Mouse (Mus musculus) midbrain, embryonic 10.5 days (tissue): Measurements from ENCODE around the gene Dysf. TPM values are rescaled to one million over a fixed set of nuclear protein-coding genes. Genes with fewer than 3 reads are reported as not detected.

ENCODE experiments used
- DNase-seq: peaks from one replicate; pipeline ENCODE4 v3.0.0-alpha.2; 2017; ENCODE audit warnings: low spot score
- H3K27ac ChIP-seq: fragments of 300-500 bp; sonication (generic); replicated peaks from 2 replicates; pipeline ENCODE4 v1.5.1; 2016; ENCODE audit warnings: mild to moderate bottlenecking
- H3K27me3 ChIP-seq: fragments of 300-500 bp; sonication (generic); 2 replicates; pipeline ENCODE4 v1.6.1; 2016; ENCODE audit warnings: low read depth, mild to moderate bottlenecking; ENCODE audit not compliant: poor library complexity, severe bottlenecking
- H3K36me3 ChIP-seq: fragments of 300-500 bp; sonication (generic); 2 replicates; pipeline ENCODE4 v1.6.1; 2016; ENCODE audit warnings: mild to moderate bottlenecking, moderate library complexity
- H3K4me1 ChIP-seq: fragments of 300-500 bp; sonication (generic); 2 replicates; pipeline ENCODE4 v1.6.1; 2016
- H3K4me3 ChIP-seq: fragments of 300-500 bp; sonication (generic); 2 replicates; pipeline ENCODE4 v1.5.1; 2016; ENCODE audit warnings: mild to moderate bottlenecking, moderate library complexity
- H3K9me3 ChIP-seq: fragments of 300-500 bp; sonication (generic); replicated peaks from 2 replicates; pipeline ENCODE4 v1.6.1; 2016; ENCODE audit warnings: mild to moderate bottlenecking
- WGBS: fragments of 180-500 bp; shearing (Covaris S2); methylation state at CpG from one replicate; pipeline ENCODE4 v1.1.7; 2016; 5-methylcytosine and 5-hydroxymethylcytosine counted together
- polyA plus RNA-seq: library from polyadenylated mRNA; unstranded; fragments of >200 nt; fragmentation: Nextera tagmentation; extraction: Ambion mirVana; gene quantifications from 2 replicates; pipeline ENCODE4 v1.2.1, GENCODE M21; 2016

The Dysf gene
- polyA plus RNA-seq, 1 experiment from 2014 or later: 2.4 TPM

GRCm38 (mm10) chr6:84205611-84206010, 197.2 kb downstream of the Dysf start:
- no peaks in the 10 kb centered on the region for H3K9me3 ChIP-seq
- H3K4me1 ChIP-seq: peaks cover 4% of the 10 kb centered on the region
- no peaks in the 10 kb centered on the region for H3K27me3 ChIP-seq
- H3K27ac ChIP-seq: no peak overlapping the region
- WGBS: 93% methylated on average over 3 of the region's 3 CpGs
- H3K36me3 ChIP-seq: no peaks in the 10 kb centered on the region
- no peak overlapping the region for H3K4me3 ChIP-seq
- DNase-seq: no peak

- H3K4me1 ChIP-seq: peaks cover 3% of the 10 kb centered on the region
- WGBS: 89% methylated on average over 4 of the region's 4 CpGs
- no peaks in the 10 kb centered on the region for H3K36me3 ChIP-seq
- no peak for DNase-seq
- no peaks in the 10 kb centered on the region for H3K9me3 ChIP-seq
- H3K27me3 ChIP-seq: no peaks in the 10 kb centered on the region
- H3K4me3 ChIP-seq: no peak overlapping the region
- H3K27ac ChIP-seq: no peak overlapping the region
Observed at GRCm38 (mm10) chr6:84208589-84208988, 200.2 kb downstream of the Dysf start.

- no peaks in the 10 kb centered on the region; the same call in 1 of the 2 replicates for H3K4me1 ChIP-seq
- no peak for DNase-seq
- no peaks in the 10 kb centered on the region for H3K9me3 ChIP-seq
- 0 out of 2 replicates have a peak overlapping the region, but pooled peaks have one; percentile 33 for H3K27ac ChIP-seq
- H3K36me3 ChIP-seq: no peaks in the 10 kb centered on the region
- no peak overlapping the region for H3K4me3 ChIP-seq
- 80% methylated on average over 13 of the region's 13 CpGs for WGBS
- no peaks in the 10 kb centered on the region for H3K27me3 ChIP-seq
Observed at GRCm38 (mm10) chr6:84209736-84210434, 201.5 kb downstream of the Dysf start.

GRCm38 (mm10) chr6:84211473-84211872, 203.1 kb downstream of the Dysf start:
- H3K36me3 ChIP-seq: no peaks in the 10 kb centered on the region
- no peak for DNase-seq
- 71% methylated on average over 7 of the region's 7 CpGs for WGBS
- H3K4me1 ChIP-seq: no peaks in the 10 kb centered on the region; the same call in 1 of the 2 replicates
- H3K27me3 ChIP-seq: no peaks in the 10 kb centered on the region
- no peak overlapping the region for H3K27ac ChIP-seq
- no peak overlapping the region for H3K4me3 ChIP-seq
- no peaks in the 10 kb centered on the region for H3K9me3 ChIP-seq

DNA sequence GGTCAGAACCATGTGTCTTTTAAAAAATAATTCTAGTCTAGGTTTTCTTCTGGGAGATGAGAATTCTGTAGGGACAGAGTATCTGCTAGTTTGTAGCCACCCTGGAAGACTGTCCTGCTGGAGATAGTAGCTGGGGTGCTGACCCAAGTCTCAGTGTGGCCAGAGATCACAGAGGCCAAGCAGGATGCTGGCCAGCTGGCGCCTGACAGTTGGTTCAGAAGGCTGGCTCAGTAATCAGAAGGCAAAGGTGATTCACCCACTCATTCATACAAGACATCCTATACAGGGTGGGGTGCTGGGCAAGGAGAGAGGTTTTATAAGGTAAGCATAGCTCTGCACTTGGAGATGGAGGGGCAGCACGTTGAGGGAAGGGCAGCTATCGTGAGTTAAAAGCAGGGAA, 204.7 kb downstream of the Dysf start:
- H3K9me3 ChIP-seq: no peaks in the 10 kb centered on the region
- H3K27me3 ChIP-seq: no peaks in the 10 kb centered on the region
- WGBS: 75% methylated on average over 3 of the region's 3 CpGs
- DNase-seq: no peak
- no peaks in the 10 kb centered on the region for H3K36me3 ChIP-seq
- no peak overlapping the region for H3K27ac ChIP-seq
- no peaks in the 10 kb centered on the region; the same call in 1 of the 2 replicates for H3K4me1 ChIP-seq
- H3K4me3 ChIP-seq: no peak overlapping the region

GRCm38 (mm10) chr6:84217216-84217933, 209.0 kb downstream of the Dysf start:
- no peak overlapping the region for H3K4me3 ChIP-seq
- no peak for DNase-seq
- H3K36me3 ChIP-seq: no peaks in the 10 kb centered on the region
- H3K9me3 ChIP-seq: no peaks in the 10 kb centered on the region
- no peak overlapping the region for H3K27ac ChIP-seq
- H3K27me3 ChIP-seq: no peaks in the 10 kb centered on the region
- 62% methylated on average over 1 of the region's 1 CpGs for WGBS
- no peaks in the 10 kb centered on the region for H3K4me1 ChIP-seq

GRCm38 (mm10) chr6:84219119-84219518, 210.7 kb downstream of the Dysf start:
- Histone ChIP-seq H3K9me3 (no peaks in the 10 kb centered on the region), H3K27ac (no peak overlapping the region), H3K36me3 (no peaks in the 10 kb centered on the region), H3K27me3 (no peaks in the 10 kb centered on the region), H3K4me3 (no peak overlapping the region), H3K4me1 (no peaks in the 10 kb centered on the region)
- DNase-seq: no peak
- 83% methylated on average over 11 of the region's 11 CpGs for WGBS

- 0 out of 2 replicates have a peak, but pooled peaks cover 5% of the 10 kb centered on the region for H3K27me3 ChIP-seq
- H3K4me3 ChIP-seq: no peak overlapping the region
- DNase-seq: no peak
- H3K4me1 ChIP-seq: peaks cover 17% of the 10 kb centered on the region
- H3K36me3 ChIP-seq: no peaks in the 10 kb centered on the region
- 58% methylated on average over 4 of the region's 4 CpGs for WGBS
- H3K9me3 ChIP-seq: no peaks in the 10 kb centered on the region
- H3K27ac ChIP-seq: no peak overlapping the region
Observed at GRCm38 (mm10) chr6:84224861-84225260, 216.5 kb downstream of the Dysf start.

DNA sequence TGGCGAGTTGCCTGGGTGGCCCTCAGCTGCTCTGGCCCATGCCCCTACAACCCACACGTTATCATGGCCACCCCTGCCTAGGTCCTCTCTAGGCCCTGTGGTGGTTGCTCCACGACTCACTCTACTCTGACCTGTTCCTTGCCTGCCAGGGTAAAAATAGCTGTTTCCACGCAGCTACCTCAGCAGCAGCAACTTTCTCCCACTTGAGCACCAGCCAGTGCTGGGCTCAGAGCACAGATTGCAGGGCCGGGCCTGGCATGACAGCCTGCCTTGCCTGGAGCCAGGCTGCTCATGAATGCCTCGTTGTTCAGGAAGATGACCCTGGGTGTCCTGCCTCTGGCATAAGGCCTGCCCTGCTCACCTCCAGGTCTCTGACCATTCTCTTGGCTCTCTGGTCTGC, 217.2 kb downstream of the Dysf start:
- no peaks in the 10 kb centered on the region for H3K36me3 ChIP-seq
- DNase-seq: no peak
- 78% methylated on average over 6 of the region's 6 CpGs for WGBS
- H3K27me3 ChIP-seq: peaks cover 9% of the 10 kb centered on the region; the same call in 1 of the 2 replicates
- H3K9me3 ChIP-seq: no peaks in the 10 kb centered on the region
- H3K4me1 ChIP-seq: peaks cover 24% of the 10 kb centered on the region
- H3K4me3 ChIP-seq: no peak overlapping the region
- H3K27ac ChIP-seq: no peak overlapping the region

DNA sequence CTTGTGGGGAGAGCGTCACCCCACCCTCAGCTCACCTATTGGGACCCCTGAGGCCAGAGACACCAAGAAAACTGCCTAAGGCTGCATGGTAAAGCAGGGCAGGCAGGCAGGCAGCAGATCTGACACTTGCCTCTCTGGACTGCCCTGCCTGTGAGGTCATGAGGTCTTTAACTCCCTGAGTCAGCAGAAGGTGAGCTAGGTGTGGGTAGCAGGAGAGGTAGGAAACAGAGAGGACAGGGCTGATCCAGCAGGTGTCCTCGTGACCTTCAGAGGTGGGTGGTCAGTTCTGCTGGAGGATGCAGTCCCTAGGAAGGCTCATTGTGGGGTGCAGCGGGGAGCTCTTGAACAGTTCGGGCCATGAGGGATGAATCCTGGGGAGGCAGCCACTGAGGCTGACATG, 219.8 kb downstream of the Dysf start:
- no peak for DNase-seq

GRCm38 (mm10) chr6:84228786-84229185, 220.4 kb downstream of the Dysf start:
- DNase-seq: no peak
- H3K4me3 ChIP-seq: no peak overlapping the region
- whole genome bisulfite sequencing: 29% methylated on average over 5 of the region's 5 CpGs
- H3K9me3 ChIP-seq: no peaks in the 10 kb centered on the region
- H3K27ac ChIP-seq: peak overlapping the region; percentile 59; the same call in 1 of the 2 replicates
- peaks cover 38% of the 10 kb centered on the region for H3K4me1 ChIP-seq
- H3K27me3 ChIP-seq: peaks cover 14% of the 10 kb centered on the region; the same call in 1 of the 2 replicates
- H3K36me3 ChIP-seq: no peaks in the 10 kb centered on the region

More for the DNA sequence above, 219.8 kb downstream of the Dysf start:
- 67% methylated on average over 4 of the region's 4 CpGs for WGBS
- peaks cover 14% of the 10 kb centered on the region; the same call in 1 of the 2 replicates for H3K27me3 ChIP-seq
- H3K4me3 ChIP-seq: no peak overlapping the region
- no peaks in the 10 kb centered on the region for H3K36me3 ChIP-seq
- H3K9me3 ChIP-seq: no peaks in the 10 kb centered on the region
- H3K27ac ChIP-seq: peak overlapping the region; percentile 59; the same call in 1 of the 2 replicates
- H3K4me1 ChIP-seq: peaks cover 38% of the 10 kb centered on the region

GRCm38 (mm10) chr6:84229739-84230138, 221.3 kb downstream of the Dysf start:
- no peak for DNase-seq
- Histone ChIP-seq H3K36me3 (no peaks in the 10 kb centered on the region), H3K9me3 (no peaks in the 10 kb centered on the region), H3K4me3 (no peak overlapping the region), H3K27ac (peak overlapping the region; percentile 28; the same call in 1 of the 2 replicates), H3K27me3 (peaks cover 14% of the 10 kb centered on the region; the same call in 1 of the 2 replicates), H3K4me1 (peaks cover 38% of the 10 kb centered on the region)
- WGBS: 61% methylated on average over 7 of the region's 7 CpGs

DNA sequence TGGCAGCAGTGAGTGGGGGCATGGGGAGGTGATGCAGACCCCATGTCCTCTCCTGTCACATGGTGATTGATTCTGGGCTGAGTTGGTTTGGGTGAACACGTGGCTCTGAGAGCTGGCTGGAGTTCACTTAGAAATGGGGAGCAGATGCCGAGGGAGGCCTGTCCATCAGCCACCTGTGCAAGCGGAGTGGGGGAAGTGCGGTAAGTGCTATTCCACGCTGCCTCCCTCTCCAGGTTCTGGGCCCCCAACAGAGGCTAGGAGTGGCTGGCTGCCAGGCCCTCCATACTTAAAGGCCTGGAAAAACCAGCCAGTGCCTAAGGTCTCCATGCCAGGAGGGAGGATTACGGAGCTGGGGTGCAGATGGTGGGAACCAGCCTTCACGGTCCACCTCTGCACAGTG, 222.7 kb downstream of the Dysf start:
- no peak for DNase-seq
- Histone ChIP-seq H3K4me1 (peaks cover 38% of the 10 kb centered on the region), H3K4me3 (no peak overlapping the region), H3K27ac (0 out of 2 replicates have a peak overlapping the region, but pooled peaks have one; percentile 23), H3K27me3 (peaks cover 14% of the 10 kb centered on the region; the same call in 1 of the 2 replicates), H3K36me3 (no peaks in the 10 kb centered on the region), H3K9me3 (no peaks in the 10 kb centered on the region)
- 69% methylated on average over 7 of the region's 7 CpGs for WGBS
